In genomic region chr11:73105246-73105645, GRCm38 (mm10) we compare ENCODE assay signal across 18 mouse cellular contexts. TPM values are rescaled to one million over a fixed set of nuclear protein-coding genes. Genes with fewer than 3 reads are reported as not detected.
"Had no signal": no experiment of that assay in that cellular context is flagged by ENCODE, and none has a peak within 500 bp of the region (broad histone marks: within the 10 kb centered on the region; RNA-seq: fewer than 3 reads in every experiment).

No protein-coding gene starts in this region.

- DNase-seq: lung, adult 2 months; lung, postnatal 14 days; lung, postnatal 36 days; right cerebral cortex, postnatal 14 days; spleen, adult 18-20 months; thymus, adult 18-20 months; thymus, postnatal 14 days; thymus, postnatal 36 days had no signal

- H3K27me3 ChIP-seq: lung, embryonic 15.5 days; midbrain, embryonic 13.5 days; midbrain, embryonic 15.5 days; neural tube, embryonic 12.5 days had no signal

- H3K4me3 ChIP-seq: lung, embryonic 15.5 days; midbrain, embryonic 13.5 days; midbrain, embryonic 15.5 days; neural tube, embryonic 12.5 days had no signal

- H3K9me3 ChIP-seq: lung, embryonic 15.5 days; megakaryocyte, embryonic 14.5 days; midbrain, embryonic 13.5 days; midbrain, embryonic 15.5 days; neural tube, embryonic 12.5 days had no signal

- H3K9ac ChIP-seq: lung, embryonic 15.5 days; midbrain, embryonic 13.5 days; midbrain, embryonic 15.5 days; neural tube, embryonic 12.5 days had no signal

- H3K27ac ChIP-seq: lung, embryonic 15.5 days; macrophage; midbrain, embryonic 13.5 days; midbrain, embryonic 15.5 days; neural tube, embryonic 12.5 days had no signal

- H3K36me3 ChIP-seq: lung, embryonic 15.5 days; midbrain, embryonic 13.5 days; midbrain, embryonic 15.5 days; neural tube, embryonic 12.5 days had no signal

- H3K4me1 ChIP-seq: lung, embryonic 15.5 days; midbrain, embryonic 13.5 days; midbrain, embryonic 15.5 days; neural tube, embryonic 12.5 days had no signal

RNA-seq across cellular contexts. Expression of gene Itgae, which starts 14.9 kb away (rescaled TPM):
- total RNA-seq: midbrain, postnatal 0 days had no signal

RNA-seq across cellular contexts. Expression of gene P2rx5, which starts 55.0 kb away (rescaled TPM):
- total RNA-seq: megakaryocyte progenitor cell, adult 5-6 weeks; midbrain, postnatal 0 days; monocyte, adult 5-6 weeks; neutrophil, adult 5-6 weeks had no signal
